Mouse (Mus musculus) intestine, embryonic 15.5 days (tissue): ENCODE results near the gene Tbccd1. TPM values are rescaled to one million over a fixed set of nuclear protein-coding genes. Genes with fewer than 3 reads are reported as not detected.
"Not testable (repeated sequence)": the region's sequence is repeated elsewhere in the genome, so short reads cannot be mapped to it uniquely, and the experiment has no call there.

Source experiments
- ATAC-seq: fragments of 200-750 bp; cut with Nextera tagmentation; 2 replicates; pipeline ENCODE4 v1.8.0; 2017; ENCODE audit warnings: moderate TSS enrichment, moderate library complexity
- H3K27ac ChIP-seq: fragments of 300-500 bp; sonication (generic); 2 replicates; pipeline ENCODE4 v1.5.1; 2015; ENCODE audit warnings: mild to moderate bottlenecking, inconsistent platforms
- H3K27me3 ChIP-seq: fragments of 300-500 bp; sonication (generic); replicated peaks from 2 replicates; pipeline ENCODE4 v1.6.1; 2015; ENCODE audit warnings: inconsistent platforms
- H3K36me3 ChIP-seq: fragments of 300-500 bp; sonication (generic); 2 replicates; pipeline ENCODE4 v1.6.1; 2015; ENCODE audit warnings: inconsistent platforms
- H3K4me1 ChIP-seq: fragments of 300-500 bp; sonication (generic); replicated peaks from 2 replicates; pipeline ENCODE4 v1.6.1; 2015; ENCODE audit warnings: inconsistent platforms
- H3K4me2 ChIP-seq: fragments of 300-500 bp; sonication (generic); replicated peaks from 2 replicates; pipeline ENCODE4 v1.6.1; 2015; ENCODE audit warnings: mild to moderate bottlenecking, inconsistent platforms
- H3K4me3 ChIP-seq: fragments of 300-500 bp; sonication (generic); replicated peaks from 2 replicates; pipeline ENCODE4 v1.5.1; 2015; ENCODE audit warnings: inconsistent platforms
- H3K9ac ChIP-seq: fragments of 300-500 bp; sonication (generic); 2 replicates; pipeline ENCODE4 v1.6.1; 2015; ENCODE audit warnings: inconsistent platforms
- H3K9me3 ChIP-seq: fragments of 300-500 bp; sonication (generic); 2 replicates; pipeline ENCODE4 v1.6.1; 2016; ENCODE audit warnings: inconsistent platforms
- WGBS: fragments of 180-500 bp; shearing (Covaris S2); methylation state at CpG from one replicate; pipeline ENCODE4 v1.1.7; 2015; 5-methylcytosine and 5-hydroxymethylcytosine counted together
- polyA plus RNA-seq: library from polyadenylated mRNA; unstranded; fragments of >200 nt; fragmentation: Nextera tagmentation; extraction: Ambion mirVana; gene quantifications from 2 replicates; pipeline ENCODE4 v1.2.1, GENCODE M21; 2015

Tbccd1 gene
- polyA plus RNA-seq, 1 experiment from 2014 or later = 26.2 TPM

DNA sequence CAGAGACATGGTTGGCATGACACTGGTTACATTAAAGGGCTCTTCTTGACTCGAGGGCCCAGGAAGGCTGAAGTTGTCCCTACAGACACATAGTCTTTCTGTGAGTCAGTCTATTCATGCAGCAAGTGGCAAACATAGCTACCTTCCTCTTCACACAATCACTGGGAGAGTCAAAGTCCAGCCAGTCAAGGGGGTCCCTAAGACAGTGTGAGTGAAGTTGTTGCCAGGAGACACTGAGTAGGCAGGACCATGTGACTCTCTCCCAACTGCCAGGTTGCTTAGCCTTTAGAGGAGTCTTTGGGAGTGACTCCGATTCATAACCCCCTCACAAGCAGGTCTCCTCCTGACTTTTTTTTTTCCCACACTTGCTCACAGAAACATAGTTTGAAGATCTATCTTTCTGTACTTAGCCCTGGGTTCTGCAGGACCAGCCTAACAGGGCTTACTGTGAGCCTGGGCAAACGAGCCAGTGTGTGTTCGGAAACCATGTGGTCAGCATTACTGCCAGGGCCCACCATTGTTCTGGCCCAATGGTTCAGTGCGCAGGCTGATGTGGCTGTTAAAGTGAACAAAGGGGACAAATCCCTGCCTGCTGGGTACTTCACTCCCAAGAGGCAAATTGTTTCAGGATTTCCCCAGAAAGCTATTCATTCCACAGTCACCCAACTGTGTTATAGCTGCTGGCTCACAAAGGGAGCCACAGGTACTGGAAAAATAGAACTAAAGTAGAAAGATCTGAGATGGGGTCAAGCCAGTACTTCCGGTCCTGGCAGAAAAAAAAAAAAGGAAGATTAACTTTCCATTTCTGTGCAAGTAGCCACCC is 57.2 kb downstream of the Tbccd1 start:
- no peak overlapping the region for H3K4me2 ChIP-seq
- 70% methylated on average over 6 of the region's 6 CpGs for WGBS
- no peak overlapping the region for H3K9ac ChIP-seq
- H3K4me1 ChIP-seq = no peaks in the 10 kb centered on the region
- no peak for ATAC-seq
- no peaks in the 10 kb centered on the region for H3K9me3 ChIP-seq
- H3K4me3 ChIP-seq = no peak overlapping the region
- no peaks in the 10 kb centered on the region for H3K27me3 ChIP-seq
- no peaks in the 10 kb centered on the region for H3K36me3 ChIP-seq
- no peak overlapping the region for H3K27ac ChIP-seq

DNA sequence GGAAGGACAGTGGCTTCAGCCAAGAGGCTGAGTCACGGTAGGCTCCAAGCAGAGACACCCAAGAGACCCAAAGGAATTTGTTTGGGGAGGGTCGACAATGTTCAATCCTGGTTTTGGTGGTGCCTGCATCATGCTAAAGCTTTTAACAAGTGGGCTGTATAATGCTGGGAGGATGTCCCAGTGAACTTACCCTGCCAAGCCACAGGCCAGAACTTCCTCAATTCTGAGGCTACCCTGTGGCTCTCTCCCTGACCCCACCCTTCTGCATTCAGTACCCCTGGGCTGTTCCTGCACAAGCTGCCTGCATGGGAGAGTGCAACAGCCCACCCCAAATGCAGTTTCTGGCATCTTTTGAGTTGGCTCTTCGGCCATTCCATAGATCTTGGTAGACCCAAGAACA is 58.9 kb downstream of the Tbccd1 start:
- Histone ChIP-seq H3K9me3 (no peaks in the 10 kb centered on the region), H3K4me3 (no peak overlapping the region), H3K27me3 (no peaks in the 10 kb centered on the region), H3K9ac (no peak overlapping the region), H3K36me3 (no peaks in the 10 kb centered on the region), H3K4me2 (no peak overlapping the region), H3K4me1 (no peaks in the 10 kb centered on the region), H3K27ac (no peak overlapping the region)
- no peak for ATAC-seq
- 72% methylated on average over 3 of the region's 3 CpGs for WGBS

DNA sequence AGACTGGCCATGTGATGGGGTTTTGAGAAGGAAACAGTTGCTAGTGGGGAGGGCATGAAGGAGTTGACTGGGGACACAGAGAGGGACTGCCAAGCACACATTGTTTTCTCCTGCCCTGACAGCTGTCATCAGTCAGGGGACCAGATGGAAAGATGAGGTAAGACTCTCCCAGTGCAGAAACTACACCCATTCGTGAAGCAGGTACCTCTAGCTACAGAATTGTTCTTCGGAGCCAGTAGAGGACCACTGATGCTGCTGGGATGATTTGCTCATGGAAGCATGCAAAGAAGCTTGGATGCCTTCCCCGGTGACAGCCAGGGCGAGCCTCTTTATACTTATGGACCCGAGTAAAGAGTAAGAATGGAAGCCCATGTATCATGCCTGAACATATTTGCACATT is 59.9 kb downstream of the Tbccd1 start:
- Histone ChIP-seq H3K27ac (no peak overlapping the region), H3K27me3 (no peaks in the 10 kb centered on the region), H3K4me1 (no peaks in the 10 kb centered on the region), H3K4me3 (no peak overlapping the region), H3K4me2 (no peak overlapping the region), H3K9me3 (no peaks in the 10 kb centered on the region), H3K36me3 (no peaks in the 10 kb centered on the region), H3K9ac (no peak overlapping the region)
- WGBS = 82% methylated on average over 5 of the region's 5 CpGs
- ATAC-seq = no peak

DNA sequence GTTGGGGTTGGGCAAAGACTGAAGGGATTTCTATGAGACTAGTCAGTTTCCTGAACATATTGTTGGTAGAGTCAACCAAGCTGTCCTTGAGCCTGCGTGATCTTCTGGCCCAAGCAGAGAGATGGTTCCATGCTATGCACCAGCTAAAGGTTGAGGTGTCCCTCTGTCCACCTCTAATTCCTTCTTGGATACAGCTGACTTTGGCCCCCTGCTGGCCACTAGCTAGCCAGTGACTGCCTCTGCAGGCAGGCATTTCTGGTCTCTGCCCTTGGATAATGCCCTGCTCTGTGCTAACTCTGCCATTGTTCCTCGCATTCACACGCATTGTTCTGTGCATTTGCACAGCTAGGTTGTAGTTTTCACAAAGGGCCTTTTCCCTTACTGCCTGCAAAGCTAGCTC is 62.0 kb downstream of the Tbccd1 start:
- H3K4me1 ChIP-seq = no peaks in the 10 kb centered on the region
- H3K27me3 ChIP-seq = no peaks in the 10 kb centered on the region
- no peaks in the 10 kb centered on the region for H3K9me3 ChIP-seq
- no peak overlapping the region for H3K4me3 ChIP-seq
- H3K36me3 ChIP-seq = no peaks in the 10 kb centered on the region
- 87% methylated on average over 3 of the region's 3 CpGs for WGBS
- no peak for ATAC-seq
- H3K9ac ChIP-seq = no peak overlapping the region
- H3K27ac ChIP-seq = no peak overlapping the region
- H3K4me2 ChIP-seq = no peak overlapping the region

DNA sequence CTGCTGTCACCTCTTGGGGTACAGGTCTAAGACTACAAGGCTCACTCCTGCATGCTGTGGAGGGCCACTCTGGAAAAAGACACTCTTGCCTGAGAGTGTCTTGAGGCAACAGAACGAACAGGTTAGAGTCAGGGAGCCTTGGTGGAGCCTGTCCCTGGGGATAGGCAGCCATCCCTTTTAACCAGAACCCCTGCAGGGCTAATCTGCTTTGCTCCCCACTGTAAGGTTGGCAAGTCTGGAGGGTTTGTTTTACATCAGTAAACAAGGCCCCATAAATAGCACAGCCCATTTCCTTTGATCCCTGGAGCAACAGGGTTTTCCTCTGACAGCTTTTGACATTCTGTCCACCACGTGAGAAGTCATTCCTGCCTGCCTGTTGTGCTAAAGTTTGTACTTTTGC is 66.2 kb downstream of the Tbccd1 start:
- no peak overlapping the region for H3K9ac ChIP-seq
- H3K36me3 ChIP-seq = no peaks in the 10 kb centered on the region
- H3K4me3 ChIP-seq = no peak overlapping the region
- no peaks in the 10 kb centered on the region for H3K27me3 ChIP-seq
- ATAC-seq = no peak
- no peaks in the 10 kb centered on the region for H3K9me3 ChIP-seq
- no peak overlapping the region for H3K27ac ChIP-seq
- no peaks in the 10 kb centered on the region for H3K4me1 ChIP-seq
- no peak overlapping the region for H3K4me2 ChIP-seq
- 49% methylated on average over 2 of the region's 2 CpGs for WGBS

DNA sequence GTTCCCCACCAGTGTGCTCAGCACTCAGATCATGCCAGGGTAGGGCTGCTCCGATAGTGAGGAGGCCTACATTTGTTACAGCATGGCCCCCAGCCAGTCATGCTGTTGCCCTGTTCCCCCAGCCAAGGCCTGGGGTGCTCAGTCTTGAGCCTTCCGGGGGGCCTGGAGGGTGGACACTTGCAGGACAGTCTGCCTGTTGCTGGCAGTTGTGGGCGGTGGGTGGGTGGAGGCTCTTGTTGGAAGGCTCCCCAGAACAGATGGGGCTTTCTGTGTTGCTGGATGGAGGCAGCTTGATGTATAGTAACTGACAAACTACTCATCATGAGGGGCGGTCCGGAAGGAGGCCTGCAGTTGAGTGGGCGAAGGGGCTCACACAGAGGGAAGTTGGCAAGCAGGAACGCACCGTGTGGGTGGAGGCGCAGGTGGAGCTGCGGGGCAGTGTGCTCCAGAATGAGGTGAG is 67.5 kb downstream of the Tbccd1 start:
- H3K36me3 ChIP-seq = no peaks in the 10 kb centered on the region
- no peaks in the 10 kb centered on the region for H3K27me3 ChIP-seq
- H3K4me1 ChIP-seq = no peaks in the 10 kb centered on the region
- no peak for ATAC-seq
- H3K27ac ChIP-seq = no peak overlapping the region
- 36% methylated on average over 10 of the region's 10 CpGs for WGBS
- no peak overlapping the region for H3K4me3 ChIP-seq
- no peak overlapping the region for H3K9ac ChIP-seq
- no peak overlapping the region; the same call in 1 of the 2 replicates for H3K4me2 ChIP-seq
- no peaks in the 10 kb centered on the region for H3K9me3 ChIP-seq

DNA sequence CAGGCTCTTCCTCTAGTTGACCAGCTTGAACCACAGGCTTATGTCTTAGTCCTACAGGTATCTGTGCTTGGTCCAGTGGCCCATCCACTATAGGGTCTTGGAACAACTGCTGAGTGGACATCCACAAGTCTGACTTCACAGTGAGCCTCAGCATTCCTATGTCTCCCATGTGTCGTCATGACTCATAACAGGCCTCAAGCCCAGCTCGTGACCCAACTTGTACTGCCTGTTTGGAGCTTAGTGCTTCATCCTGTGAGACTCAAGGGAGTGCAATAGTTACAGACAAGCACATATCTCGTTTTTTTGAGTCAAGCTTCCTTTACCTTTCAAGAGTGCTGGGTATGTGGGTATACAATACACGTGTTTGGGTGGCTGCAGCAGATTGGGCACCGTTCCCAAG is 74.8 kb downstream of the Tbccd1 start:
- 82% methylated on average over 5 of the region's 5 CpGs for WGBS
- no peak overlapping the region for H3K27ac ChIP-seq
- H3K4me1 ChIP-seq = no peaks in the 10 kb centered on the region
- no peaks in the 10 kb centered on the region for H3K9me3 ChIP-seq
- ATAC-seq = no peak
- no peaks in the 10 kb centered on the region for H3K36me3 ChIP-seq
- H3K27me3 ChIP-seq = no peaks in the 10 kb centered on the region
- H3K4me2 ChIP-seq = no peak overlapping the region
- H3K4me3 ChIP-seq = no peak overlapping the region
- H3K9ac ChIP-seq = no peak overlapping the region

DNA sequence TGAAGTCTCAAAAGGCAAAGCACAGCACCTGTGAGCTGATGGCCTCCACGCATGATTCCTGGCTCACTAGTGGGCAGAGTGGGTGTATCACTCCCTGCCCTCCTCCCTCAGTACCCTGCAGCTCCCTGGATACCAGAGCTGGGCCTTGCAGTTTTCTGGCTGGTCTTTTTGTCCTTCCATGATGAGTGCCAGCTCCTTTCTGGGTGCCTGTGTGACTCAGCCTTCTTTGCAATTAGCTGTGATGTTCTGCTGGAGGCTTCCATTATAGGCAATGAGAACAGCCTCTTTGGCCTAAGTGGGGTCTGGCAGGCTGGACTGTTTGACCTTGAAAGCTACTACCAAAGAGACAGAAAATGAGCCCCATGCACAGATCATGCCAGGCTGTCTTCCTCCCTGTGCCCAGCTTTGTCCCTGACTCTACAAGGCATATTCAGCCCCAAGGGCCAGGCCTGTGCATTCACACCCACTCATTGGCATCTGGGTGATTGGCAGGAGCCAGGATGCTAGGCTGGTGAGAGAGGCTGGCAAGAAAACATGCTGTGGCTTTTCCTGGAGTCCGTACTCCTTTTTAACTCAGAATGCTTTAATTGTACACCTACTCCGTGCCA is 78.1 kb downstream of the Tbccd1 start:
- no peaks in the 10 kb centered on the region for H3K27me3 ChIP-seq
- H3K9ac ChIP-seq = no peak overlapping the region
- no peak overlapping the region for H3K4me3 ChIP-seq
- no peaks in the 10 kb centered on the region for H3K4me1 ChIP-seq
- no peaks in the 10 kb centered on the region for H3K9me3 ChIP-seq
- H3K4me2 ChIP-seq = no peak overlapping the region
- WGBS = 92% methylated on average over 3 of the region's 3 CpGs
- no peak for ATAC-seq
- no peak overlapping the region for H3K27ac ChIP-seq
- H3K36me3 ChIP-seq = no peaks in the 10 kb centered on the region

DNA sequence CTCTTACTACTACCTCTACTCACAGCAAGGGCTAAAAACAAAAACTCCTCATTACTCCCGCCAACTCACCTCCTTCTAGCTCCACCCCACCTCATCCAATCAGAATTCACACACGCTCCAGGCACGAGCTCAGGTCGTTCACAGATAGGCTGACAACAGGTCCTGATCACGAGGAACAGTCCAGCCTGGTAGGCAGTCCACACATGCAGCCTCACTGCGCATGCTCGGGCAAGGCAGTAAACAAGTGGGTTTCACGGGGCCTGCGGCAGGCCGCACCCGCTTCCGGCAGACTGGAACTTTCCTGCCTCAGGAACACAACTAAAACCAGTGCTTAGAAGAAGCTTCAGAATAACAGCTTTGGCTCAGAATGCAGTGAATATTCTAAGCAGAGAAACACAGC is 79.2 kb downstream of the Tbccd1 start:
- not testable (repeated sequence) for H3K9ac ChIP-seq, H3K36me3 ChIP-seq, H3K27me3 ChIP-seq, H3K4me2 ChIP-seq, H3K4me3 ChIP-seq, H3K9me3 ChIP-seq, ATAC-seq, H3K27ac ChIP-seq, H3K4me1 ChIP-seq
- WGBS = 88% methylated on average over 12 of the region's 12 CpGs

DNA sequence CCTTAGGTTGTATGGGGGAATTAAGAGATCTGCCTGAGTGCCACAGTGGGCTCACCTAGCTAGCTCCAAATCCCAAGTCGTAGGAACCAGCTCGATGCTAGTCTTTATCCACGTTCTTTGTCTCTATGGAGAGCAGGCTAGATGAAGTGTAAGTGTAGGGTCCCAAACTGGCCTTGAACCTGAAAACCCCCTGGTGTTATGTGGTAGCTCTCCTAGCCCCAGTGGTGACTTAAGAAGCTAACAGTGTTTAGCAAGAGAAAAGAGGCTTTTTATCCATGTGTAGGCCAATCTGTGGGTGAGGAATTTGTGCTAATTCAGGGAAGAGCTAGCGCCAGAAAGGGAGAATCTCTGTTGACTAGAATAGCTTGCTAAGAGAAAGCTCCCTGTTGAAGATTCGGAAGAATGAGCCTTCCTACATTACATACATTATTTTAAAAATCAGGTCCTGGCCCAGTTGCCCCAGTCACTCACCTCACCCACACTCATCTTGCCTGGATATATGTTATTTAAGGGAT is 81.9 kb downstream of the Tbccd1 start:
- H3K4me1 ChIP-seq = no peaks in the 10 kb centered on the region
- ATAC-seq = no peak
- WGBS = 76% methylated on average over 5 of the region's 5 CpGs
- no peaks in the 10 kb centered on the region for H3K36me3 ChIP-seq
- H3K4me2 ChIP-seq = no peak overlapping the region
- H3K27ac ChIP-seq = no peak overlapping the region
- no peak overlapping the region for H3K9ac ChIP-seq
- no peak overlapping the region for H3K4me3 ChIP-seq
- no peaks in the 10 kb centered on the region for H3K9me3 ChIP-seq
- H3K27me3 ChIP-seq = no peaks in the 10 kb centered on the region

DNA sequence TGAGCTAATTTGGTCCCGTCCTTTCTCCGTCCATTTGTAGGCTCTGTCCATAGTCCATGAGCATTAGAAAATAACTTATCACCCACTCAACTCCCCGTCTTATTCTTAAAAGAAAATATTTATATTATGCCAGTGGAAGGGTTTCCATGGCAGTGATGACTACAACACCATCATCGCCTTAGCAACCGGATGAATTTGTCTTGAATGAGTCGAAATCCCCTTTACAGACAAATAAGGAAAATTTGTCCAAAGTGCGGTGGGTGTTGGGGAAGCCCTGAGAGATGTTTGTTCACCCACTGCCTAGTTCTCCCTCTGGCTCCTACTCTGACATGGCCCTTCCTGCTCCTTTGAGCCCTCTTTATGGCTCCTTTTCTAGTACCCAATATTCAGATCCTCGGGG is 88.8 kb downstream of the Tbccd1 start:
- 69% methylated on average over 8 of the region's 8 CpGs for WGBS
- Histone ChIP-seq H3K9ac (no peak overlapping the region), H3K27me3 (no peaks in the 10 kb centered on the region), H3K9me3 (no peaks in the 10 kb centered on the region), H3K27ac (no peak overlapping the region), H3K4me3 (no peak overlapping the region), H3K4me1 (no peaks in the 10 kb centered on the region), H3K36me3 (no peaks in the 10 kb centered on the region), H3K4me2 (no peak overlapping the region)
- ATAC-seq = no peak

DNA sequence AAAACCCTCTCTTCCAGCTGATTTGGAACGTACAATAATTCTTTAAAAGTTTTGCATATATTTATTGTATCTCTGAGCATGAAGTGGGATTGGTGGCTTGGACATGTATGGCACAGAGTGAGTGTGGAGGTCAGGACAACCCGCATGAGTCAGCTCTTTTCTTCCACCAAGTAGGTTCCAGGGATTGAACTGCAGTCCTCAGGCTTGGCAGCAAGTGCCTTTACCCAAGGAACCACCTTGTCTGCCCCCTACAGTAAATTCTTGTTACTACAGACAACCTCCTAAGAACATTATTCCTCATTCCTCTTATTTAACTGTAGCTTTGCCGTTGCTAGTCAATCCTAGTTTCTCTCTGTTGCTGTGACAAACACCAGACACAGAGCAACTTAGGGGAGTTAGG is 90.1 kb downstream of the Tbccd1 start:
- ATAC-seq = no peak
- Histone ChIP-seq H3K27me3 (no peaks in the 10 kb centered on the region), H3K36me3 (no peaks in the 10 kb centered on the region), H3K27ac (no peak overlapping the region), H3K4me2 (no peak overlapping the region), H3K4me1 (no peaks in the 10 kb centered on the region), H3K4me3 (no peak overlapping the region), H3K9me3 (no peaks in the 10 kb centered on the region), H3K9ac (no peak overlapping the region)
- WGBS = 87% methylated on average over 3 of the region's 3 CpGs

DNA sequence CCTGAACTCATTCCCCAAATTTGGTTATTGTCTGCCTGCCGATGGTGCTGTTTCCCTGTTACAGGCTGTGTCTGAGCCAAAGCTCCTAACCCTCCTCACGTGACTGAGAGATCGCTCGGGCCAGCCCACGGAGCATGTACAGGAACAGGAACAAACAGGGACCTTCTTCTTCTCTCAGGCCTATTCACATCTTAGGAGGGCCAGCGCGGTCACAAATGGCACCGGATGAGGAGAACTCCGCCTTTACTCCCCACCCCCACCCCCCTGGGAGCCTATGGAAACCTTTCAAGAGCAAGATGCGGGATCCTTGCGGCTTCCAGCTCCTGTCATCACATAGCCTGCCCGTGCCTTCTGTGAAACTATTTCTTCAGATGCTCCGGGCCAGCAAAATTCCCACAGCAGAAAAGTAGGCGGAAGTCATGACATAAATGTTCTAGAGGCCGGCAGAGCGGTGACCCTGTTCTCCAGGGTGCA is 90.7 kb downstream of the Tbccd1 start:
- no peaks in the 10 kb centered on the region for H3K36me3 ChIP-seq
- 74% methylated on average over 16 of the region's 16 CpGs for WGBS
- no peak overlapping the region for H3K4me3 ChIP-seq
- no peak overlapping the region for H3K27ac ChIP-seq
- no peak overlapping the region for H3K9ac ChIP-seq
- no peaks in the 10 kb centered on the region for H3K4me1 ChIP-seq
- ATAC-seq = no peak
- H3K4me2 ChIP-seq = no peak overlapping the region
- H3K27me3 ChIP-seq = no peaks in the 10 kb centered on the region
- H3K9me3 ChIP-seq = no peaks in the 10 kb centered on the region
